Mouse (Mus musculus) C2C12 (cell line): ENCODE measurements around the gene Cab39l. TPM values are rescaled to one million over a fixed set of nuclear protein-coding genes. Genes with fewer than 3 reads are reported as not detected.

Source experiments
- H3K27me3 ChIP-seq: one replicate; pipeline ENCODE4 v1.6.1; 2011; ENCODE audit not compliant: control insufficient read depth, insufficient read depth, insufficient read length
- H3K36me3 ChIP-seq: one replicate; pipeline ENCODE4 v1.6.1; 2011; ENCODE audit not compliant: control insufficient read depth, insufficient read depth
- H3K4me3 ChIP-seq: one replicate; pipeline ENCODE4 v1.5.1; 2011; ENCODE audit warnings: mild to moderate bottlenecking, control low read depth; ENCODE audit not compliant: poor library complexity, insufficient read depth, severe bottlenecking
- H3K79me2 ChIP-seq: one replicate; pipeline ENCODE4 v1.6.1; 2011; ENCODE audit not compliant: control insufficient read depth, insufficient read depth
- H3K79me3 ChIP-seq: one replicate; pipeline ENCODE4 v1.6.1; 2011; ENCODE audit warnings: low read depth, control low read depth
- H3ac ChIP-seq: one replicate; pipeline ENCODE3; 2011; ENCODE audit warnings: low read depth; ENCODE audit not compliant: control insufficient read depth, insufficient read length
- CEBPB ChIP-seq: IDR thresholded peaks from one replicate; pipeline ENCODE4 v1.6.1; 2011; ENCODE audit warnings: low read depth, mild to moderate bottlenecking, control low read depth, moderate library complexity
- CTCF ChIP-seq: IDR thresholded peaks from one replicate; pipeline ENCODE4 v1.5.1; 2011; ENCODE audit not compliant: control insufficient read depth, insufficient read depth, insufficient read length
- FOSL1 ChIP-seq: IDR thresholded peaks from one replicate; pipeline ENCODE4 v1.8.0; 2011; ENCODE audit warnings: mild to moderate bottlenecking, low read length; ENCODE audit not compliant: poor library complexity, insufficient read depth, severe bottlenecking
- MAX ChIP-seq: IDR thresholded peaks from one replicate; pipeline ENCODE4 v1.6.1; 2011; ENCODE audit warnings: mild to moderate bottlenecking, control low read depth
- MYOD1 ChIP-seq: IDR thresholded peaks from one replicate; pipeline ENCODE4 v1.6.1; 2011; ENCODE audit warnings: low read depth; ENCODE audit not compliant: control insufficient read depth, insufficient read length
- MYOG ChIP-seq: IDR thresholded peaks from one replicate; pipeline ENCODE4 v1.6.1; 2011; ENCODE audit not compliant: control insufficient read depth, insufficient read length; ENCODE audit errors: extremely low read depth
- USF1 ChIP-seq: IDR thresholded peaks from one replicate; pipeline ENCODE4 v1.6.1; 2011; ENCODE audit warnings: low read depth, mild to moderate bottlenecking, control low read depth, moderate library complexity
- polyA plus RNA-seq: library from polyadenylated mRNA; unstranded; fragments of >200 nt; fragmentation: generic; extraction: Trizol; gene quantifications from one replicate; pipeline ENCODE4 v1.2.1, GENCODE M21; 2012; ENCODE audit warnings: missing spikeins

Gene Cab39l
- polyA plus RNA-seq, 1 experiment = 10.9 TPM

GRCm38 (mm10) chr14:59467798-59468197 is 27.0 kb downstream of the Cab39l start:
- H3K79me3 ChIP-seq = no peaks in the 10 kb centered on the region
- H3ac ChIP-seq = no peak overlapping the region
- TF ChIP-seq FOSL1 = no peak
- TF ChIP-seq CTCF = no peak
- no peak for TF ChIP-seq MYOG
- H3K4me3 ChIP-seq = no peak overlapping the region
- H3K36me3 ChIP-seq = peaks cover 4% of the 10 kb centered on the region
- H3K27me3 ChIP-seq = no peaks in the 10 kb centered on the region
- no peaks in the 10 kb centered on the region for H3K79me2 ChIP-seq

GRCm38 (mm10) chr14:59470781-59471180 is 30.0 kb downstream of the Cab39l start:
- Histone ChIP-seq H3K79me2 (no peaks in the 10 kb centered on the region), H3K36me3 (no peaks in the 10 kb centered on the region), H3ac (no peak overlapping the region), H3K27me3 (no peaks in the 10 kb centered on the region), H3K79me3 (no peaks in the 10 kb centered on the region), H3K4me3 (no peak overlapping the region)
- TF ChIP-seq MYOG (no peak), FOSL1 (no peak), MYOD1 (no peak), CEBPB (no peak)

- TF ChIP-seq USF1 = no peak
- no peaks in the 10 kb centered on the region for H3K79me3 ChIP-seq
- no peaks in the 10 kb centered on the region for H3K27me3 ChIP-seq
- H3K36me3 ChIP-seq = no peaks in the 10 kb centered on the region
- H3K4me3 ChIP-seq = no peak overlapping the region
- no peaks in the 10 kb centered on the region for H3K79me2 ChIP-seq
- no peak overlapping the region for H3ac ChIP-seq
These were observed 37.9 kb downstream of the Cab39l start for GRCm38 (mm10) chr14:59478699-59479098.

- TF ChIP-seq MYOD1 = no peak
- no peak for TF ChIP-seq USF1
- TF ChIP-seq CEBPB = no peak
- no peak for TF ChIP-seq CTCF
- no peak for TF ChIP-seq FOSL1
- TF ChIP-seq MYOG = no peak
- TF ChIP-seq MAX = no peak
- Histone ChIP-seq H3K36me3 (no peaks in the 10 kb centered on the region), H3K79me3 (no peaks in the 10 kb centered on the region), H3K27me3 (no peaks in the 10 kb centered on the region), H3K79me2 (no peaks in the 10 kb centered on the region), H3ac (no peak overlapping the region), H3K4me3 (no peak overlapping the region)
These were observed 44.6 kb downstream of the Cab39l start for GRCm38 (mm10) chr14:59485247-59485810.

GRCm38 (mm10) chr14:59492376-59492775 is 51.6 kb downstream of the Cab39l start:
- no peaks in the 10 kb centered on the region for H3K27me3 ChIP-seq

GRCm38 (mm10) chr14:59497928-59498327 is 57.2 kb downstream of the Cab39l start:
- Histone ChIP-seq H3K36me3 (no peaks in the 10 kb centered on the region), H3ac (no peak overlapping the region), H3K79me3 (no peaks in the 10 kb centered on the region), H3K27me3 (no peaks in the 10 kb centered on the region), H3K79me2 (no peaks in the 10 kb centered on the region), H3K4me3 (no peak overlapping the region)
- TF ChIP-seq MAX = no peak
- no peak for TF ChIP-seq MYOG
- no peak for TF ChIP-seq FOSL1
- TF ChIP-seq MYOD1 = no peak
- no peak for TF ChIP-seq USF1
- TF ChIP-seq CEBPB = no peak
- no peak for TF ChIP-seq CTCF

More at GRCm38 (mm10) chr14:59492376-59492775, 51.6 kb downstream of the Cab39l start:
- Histone ChIP-seq H3K79me3 (no peaks in the 10 kb centered on the region), H3K79me2 (no peaks in the 10 kb centered on the region), H3K36me3 (no peaks in the 10 kb centered on the region), H3ac (no peak overlapping the region), H3K4me3 (no peak overlapping the region)
- TF ChIP-seq CEBPB (no peak), FOSL1 (no peak), MYOD1 (no peak), MYOG (no peak), CTCF (no peak), MAX (no peak), USF1 (no peak)
